Mouse (Mus musculus): ENCODE measurements around the gene Stox2.

- TF ChIP-seq CTCF (IDR thresholded peaks at IDR 0.05; ENCODE audit: extremely low read depth, insufficient read length, insufficient replicate concordance, low read depth, low read length) (no peak), POLR2A (IDR thresholded peaks at IDR 0.05; ENCODE audit: low read depth, low read length) (no peak)
Observed at GRCm38 (mm10) chr8:47221191-47221590, 225.0 kb downstream of the Stox2 start.

Data from small intestine, adult 2 months (tissue).